Mouse (Mus musculus) heart, postnatal 4 days (tissue): ENCODE results near the gene Zscan5b. TPM values are rescaled to one million over a fixed set of nuclear protein-coding genes. Genes with fewer than 3 reads are reported as not detected.
"Not testable (repeated sequence)": the region's sequence is repeated elsewhere in the genome, so short reads cannot be mapped to it uniquely, and the experiment has no call there.

Source experiments
- DNase-seq: peaks from one replicate; pipeline ENCODE4 v3.0.0; 2021
- total RNA-seq, 2 experiments: library from RNA; stranded (reverse); gene quantifications; 2 replicates each; pipeline ENCODE4 v1.2.3; 2021

The Zscan5b gene
- total RNA-seq, 2 experiments from 2014 or later, result not detected

GRCm38 (mm10) chr7:6244361-6245292, 22.5 kb downstream of the Zscan5b start:
- DNase-seq, result no peak

GRCm38 (mm10) chr7:6252410-6252809, 30.3 kb downstream of the Zscan5b start, which contains the start of gene Epp13:
Gene Epp13 (plus strand): TSS chr7:6252710.
- no peak for DNase-seq

GRCm38 (mm10) chr7:6254451-6254850, 32.4 kb downstream of the Zscan5b start:
- DNase-seq, result no peak

GRCm38 (mm10) chr7:6257386-6257785, 35.3 kb downstream of the Zscan5b start:
- DNase-seq, result no peak

GRCm38 (mm10) chr7:6258232-6259220, 36.4 kb downstream of the Zscan5b start:
- no peak for DNase-seq

- not testable (repeated sequence) for DNase-seq
Observed at GRCm38 (mm10) chr7:6260004-6260403, 37.9 kb downstream of the Zscan5b start.

- no peak for DNase-seq
Observed at GRCm38 (mm10) chr7:6262120-6262519, 40.0 kb downstream of the Zscan5b start.

- DNase-seq, result no peak
Observed at GRCm38 (mm10) chr7:6262984-6263383, 40.9 kb downstream of the Zscan5b start.

- DNase-seq, result peak; percentile 35
Observed at GRCm38 (mm10) chr7:6265695-6266094, 43.6 kb downstream of the Zscan5b start.

- no peak for DNase-seq
Observed at GRCm38 (mm10) chr7:6277906-6278305, 55.8 kb downstream of the Zscan5b start.

GRCm38 (mm10) chr7:6282749-6283148, 60.7 kb downstream of the Zscan5b start:
- peak; percentile 85 for DNase-seq

- peak; percentile 77 for DNase-seq
Observed at GRCm38 (mm10) chr7:6283451-6284075, 61.5 kb downstream of the Zscan5b start.

GRCm38 (mm10) chr7:6284442-6285012, 62.4 kb downstream of the Zscan5b start:
- no peak for DNase-seq

- DNase-seq, result no peak
Observed at GRCm38 (mm10) chr7:6285366-6285765, 63.3 kb downstream of the Zscan5b start.

- peak; percentile 99 for DNase-seq
Observed at GRCm38 (mm10) chr7:6285842-6286705, 64.0 kb downstream of the Zscan5b start, which contains the start of gene Zfp667. Gene Zfp667 (plus strand): TSS chr7:6286579.

- no peak for DNase-seq
Observed at GRCm38 (mm10) chr7:6286921-6287531, 64.9 kb downstream of the Zscan5b start.
